Mouse (Mus musculus) CH12.LX (cell line): ENCODE results near the gene Pds5a. TPM values are rescaled to one million over a fixed set of nuclear protein-coding genes. Genes with fewer than 3 reads are reported as not detected.

ENCODE experiments used
- DNase-seq: peaks from one replicate; pipeline ENCODE4 v3.0.0-alpha.2; 2013; ENCODE audit errors: extremely low read depth
- H3K27ac ChIP-seq: 2 replicates; pipeline ENCODE4 v1.5.1; 2012; ENCODE audit warnings: low read depth, mild to moderate bottlenecking, control low read depth, moderate library complexity; ENCODE audit not compliant: insufficient read depth
- H3K27me3 ChIP-seq: replicated peaks from 2 replicates; pipeline ENCODE3; 2012; ENCODE audit warnings: inconsistent platforms
- H3K36me3 ChIP-seq, 2 experiments: replicated peaks in 1 of 2; 2 replicates each; pipeline versions ENCODE3 to v1.6.1; 2012; ENCODE audit warnings: inconsistent platforms in 1 of 2, low read length in 1 of 2, mild to moderate bottlenecking in 1 of 2, mixed read lengths in 1 of 2, moderate library complexity in 1 of 2; ENCODE audit not compliant: control insufficient read depth in 1 of 2, insufficient read depth in 1 of 2
- H3K4me1 ChIP-seq, 2 experiments: 2 replicates each; pipeline ENCODE4 v1.6.1; 2012; ENCODE audit warnings: inconsistent platforms in 1 of 2, moderate library complexity in 1 of 2; ENCODE audit not compliant: insufficient read depth in 2 of 2, control insufficient read depth in 1 of 2
- H3K4me2 ChIP-seq: 2 replicates; pipeline ENCODE4 v1.6.1; 2012; ENCODE audit warnings: low read depth, mild to moderate bottlenecking, control low read depth; ENCODE audit not compliant: poor library complexity, insufficient read depth, severe bottlenecking
- H3K4me3 ChIP-seq, 3 experiments: fragments of 150-350 bp in 1 of 3; sonication (generic) in 1 of 3; replicated peaks in 1 of 3; 2 replicates each; pipeline versions ENCODE3 to v1.5.1; 2011 to 2012; ENCODE audit warnings: low read depth in 2 of 3, low read length in 2 of 3, mild to moderate bottlenecking in 2 of 3, moderate library complexity in 2 of 3, control low read depth in 1 of 3, improper control_type of control experiment in 1 of 3, inconsistent platforms in 1 of 3, mixed read lengths in 1 of 3; ENCODE audit not compliant: poor library complexity in 1 of 3
- H3K79me2 ChIP-seq: replicated peaks from 2 replicates; pipeline ENCODE4 v1.6.1; 2012; ENCODE audit warnings: mild to moderate bottlenecking, moderate library complexity; ENCODE audit not compliant: control insufficient read depth, poor library complexity, insufficient read depth, severe bottlenecking; ENCODE audit errors: extremely low read depth
- H3K9ac ChIP-seq: 2 replicates; pipeline ENCODE4 v1.6.1; 2012; ENCODE audit warnings: low read depth, mild to moderate bottlenecking, control low read depth, moderate library complexity; ENCODE audit not compliant: insufficient read depth
- H3K9me3 ChIP-seq: replicated peaks from 2 replicates; pipeline ENCODE3; 2012; ENCODE audit warnings: low read length, inconsistent platforms, mixed read lengths
- BHLHE40 ChIP-seq: IDR thresholded peaks from 2 replicates; pipeline ENCODE4 v1.6.1; 2011; ENCODE audit warnings: mild to moderate bottlenecking, low read depth, low read length, improper control_type of control experiment
- CHD2 ChIP-seq: IDR thresholded peaks from 2 replicates; pipeline ENCODE4 v1.6.1; 2011; ENCODE audit warnings: low read length, improper control_type of control experiment
- CTCF ChIP-seq, 2 experiments: IDR thresholded peaks in 1 of 2; conservative IDR thresholded peaks in 1 of 2; 2 replicates each; pipeline ENCODE4 v1.5.1; 2011 to 2012; ENCODE audit warnings: low read depth in 2 of 2, low read length in 2 of 2, improper control_type of control experiment in 1 of 2, inconsistent platforms in 1 of 2, mild to moderate bottlenecking in 1 of 2, moderate library complexity in 1 of 2
- ELF1 ChIP-seq: IDR thresholded peaks from 2 replicates; pipeline ENCODE4 v1.6.1; 2014; ENCODE audit warnings: low read depth, mild to moderate bottlenecking, inconsistent platforms, low read length, improper control_type of control experiment
- EP300 ChIP-seq: IDR thresholded peaks from 2 replicates; pipeline ENCODE4 v1.6.1; 2011; ENCODE audit warnings: low read length, improper control_type of control experiment
- ETS1 ChIP-seq: conservative IDR thresholded peaks from 2 replicates; pipeline ENCODE4 v1.6.1; 2012; ENCODE audit warnings: low read depth, mild to moderate bottlenecking, inconsistent platforms, low read length, improper control_type of control experiment, moderate library complexity
- IRF4 ChIP-seq: IDR thresholded peaks from 2 replicates; pipeline ENCODE4 v1.6.1; 2014; ENCODE audit warnings: low read depth, mild to moderate bottlenecking, inconsistent platforms, low read length, improper control_type of control experiment
- JUND ChIP-seq: conservative IDR thresholded peaks from 2 replicates; pipeline ENCODE4 v1.6.1; 2011; ENCODE audit warnings: low read depth, low read length, improper control_type of control experiment
- MAFK ChIP-seq: IDR thresholded peaks from 2 replicates; pipeline ENCODE4 v1.6.1; 2011; ENCODE audit warnings: low read length, improper control_type of control experiment; ENCODE audit not compliant: insufficient replicate concordance
- MAX ChIP-seq: IDR thresholded peaks from 2 replicates; pipeline ENCODE4 v1.6.1; 2011; ENCODE audit warnings: low read length, improper control_type of control experiment
- MAZ ChIP-seq: IDR thresholded peaks from 2 replicates; pipeline ENCODE4 v1.6.1; 2012; ENCODE audit warnings: low read depth, mild to moderate bottlenecking, inconsistent platforms, low read length, improper control_type of control experiment, moderate library complexity
- MEF2A ChIP-seq: IDR thresholded peaks from 2 replicates; pipeline ENCODE4 v1.6.1; 2014; ENCODE audit warnings: low read depth, mild to moderate bottlenecking, inconsistent platforms, low read length, improper control_type of control experiment, borderline replicate concordance
- MXI1 ChIP-seq: IDR thresholded peaks from 2 replicates; pipeline ENCODE4 v1.6.1; 2011; ENCODE audit warnings: mild to moderate bottlenecking, low read depth, low read length, improper control_type of control experiment
- MYC ChIP-seq: IDR thresholded peaks from 2 replicates; pipeline ENCODE4 v1.6.1; 2011; ENCODE audit warnings: low read depth, mild to moderate bottlenecking, improper control_type of control experiment, low read length
- NRF1 ChIP-seq: IDR thresholded peaks from 2 replicates; pipeline ENCODE4 v1.6.1; 2014; ENCODE audit warnings: low read depth, mild to moderate bottlenecking, inconsistent platforms, low read length, improper control_type of control experiment, moderate library complexity
- PAX5 ChIP-seq: IDR thresholded peaks from 2 replicates; pipeline ENCODE4 v1.6.1; 2012; ENCODE audit warnings: low read length, inconsistent platforms, mixed read lengths
- POLR2AphosphoS2 ChIP-seq: IDR thresholded peaks from 2 replicates; pipeline ENCODE4 v1.6.1; 2011; ENCODE audit warnings: low read depth, low read length, improper control_type of control experiment
- RAD21 ChIP-seq: IDR thresholded peaks from 2 replicates; pipeline ENCODE4 v1.6.1; 2011; ENCODE audit warnings: low read depth, mild to moderate bottlenecking, low read length, improper control_type of control experiment, moderate library complexity
- RCOR1 ChIP-seq: conservative IDR thresholded peaks from 2 replicates; pipeline ENCODE4 v1.6.1; 2012; ENCODE audit warnings: low read depth, mild to moderate bottlenecking, inconsistent platforms, low read length, improper control_type of control experiment
- SIN3A ChIP-seq: IDR thresholded peaks from 2 replicates; pipeline ENCODE4 v1.6.1; 2012; ENCODE audit warnings: low read length, improper control_type of control experiment, inconsistent platforms
- USF1 ChIP-seq: IDR thresholded peaks from 2 replicates; pipeline ENCODE4 v1.6.1; 2014; ENCODE audit warnings: low read depth, mild to moderate bottlenecking, inconsistent platforms, low read length, improper control_type of control experiment
- ZKSCAN1 ChIP-seq: IDR thresholded peaks from 2 replicates; pipeline ENCODE4 v1.6.1; 2012; ENCODE audit warnings: low read depth, inconsistent platforms, low read length, improper control_type of control experiment, borderline replicate concordance
- dilution Hi-C: fragments of 300-500 bp; cut with MboI; formaldehyde crosslinking; loops from 2 replicates; pipeline ENCODE4 v1.14.3; 2020; ENCODE audit warnings: low sequenced_read_pairs; ENCODE audit not compliant: extremely low pct_unique_long_range_greater_than_20kb, extremely low pct_ligation_motif_present
- in situ Hi-C: fragments of 300-500 bp; cut with MboI; formaldehyde crosslinking; loops from 3 replicates; pipeline ENCODE4 v1.14.3; 2019; ENCODE audit warnings: low sequenced_read_pairs, low pct_ligation_motif_present, low pct_unique_long_range_greater_than_20kb, mixed read lengths
- polyA plus RNA-seq: library from polyadenylated mRNA; unstranded; fragments of >175 nt; gene quantifications from 2 replicates; pipeline ENCODE4 v1.2.1, GENCODE M21; 2012; ENCODE audit warnings: low read depth; ENCODE audit not compliant: insufficient read length
- total RNA-seq, 2 experiments: library from RNA; depleted of rRNA; stranded (reverse); fragments of 300-350 nt in 1 of 2; fragments of >200 nt in 1 of 2; gene quantifications; 2 replicates each; pipeline ENCODE4 v1.2.3; 2012 to 2014

The Pds5a gene
- total and polyA plus RNA-seq, 3 experiments = 126 to 178 (median 140) TPM

GRCm38 (mm10) chr5:65653786-65654185 is 44.3 kb downstream of the Pds5a start:
- no peak overlapping the region for H3K4me2 ChIP-seq
- H3K9ac ChIP-seq = no peak overlapping the region
- DNase-seq = no peak
- in situ Hi-C loops = no loop called here
- no peaks in the 10 kb centered on the region for H3K9me3 ChIP-seq
- no peak overlapping the region for H3K4me3 ChIP-seq
- H3K27me3 ChIP-seq = no peaks in the 10 kb centered on the region
- peaks cover 46 to 87% of the 10 kb centered on the region in 2 experiments for H3K36me3 ChIP-seq
- no peaks in the 10 kb centered on the region for H3K4me1 ChIP-seq
- dilution Hi-C loops = no loop called here
- TF ChIP-seq ZKSCAN1 = no peak
- no peak for TF ChIP-seq RAD21
- no peak for TF ChIP-seq BHLHE40
- TF ChIP-seq MYC = no peak
- no peak for TF ChIP-seq USF1
- TF ChIP-seq MXI1 = no peak
- no peak for TF ChIP-seq ETS1
- no peak for TF ChIP-seq NRF1
- no peak for TF ChIP-seq EP300
- TF ChIP-seq RCOR1 = no peak
- no peak for TF ChIP-seq PAX5
- TF ChIP-seq ELF1 = no peak
- no peak for TF ChIP-seq IRF4
- no peak for TF ChIP-seq CTCF (conservative IDR thresholded peaks at IDR 0.05 in 1 of 2, IDR thresholded peaks at IDR 0.05 in 1 of 2; ENCODE audit: low read depth in 2 of 2, low read length in 2 of 2)
- H3K27ac ChIP-seq = no peak overlapping the region
- H3K79me2 ChIP-seq = peaks cover 2% of the 10 kb centered on the region; the same call in 1 of the 2 replicates

GRCm38 (mm10) chr5:65638896-65639295 is 59.2 kb downstream of the Pds5a start:
- dilution Hi-C loops = no loop called here
- no peak overlapping the region for H3K4me3 ChIP-seq
- no peaks in the 10 kb centered on the region for H3K9me3 ChIP-seq
- no peak for DNase-seq
- no peak for TF ChIP-seq JUND
- no peak for TF ChIP-seq SIN3A
- no peak for TF ChIP-seq MEF2A
- no peak for TF ChIP-seq CHD2
- no peak for TF ChIP-seq MAFK
- no peak for TF ChIP-seq MAZ
- no peak for TF ChIP-seq BHLHE40
- no peak for TF ChIP-seq IRF4
- TF ChIP-seq MAX = no peak
- TF ChIP-seq POLR2AphosphoS2 = no peak
- TF ChIP-seq, all 38 proteins: peak for 0
- Histone ChIP-seq H3K79me2 (no peaks in the 10 kb centered on the region), H3K4me2 (no peak overlapping the region), H3K27ac (no peak overlapping the region), H3K36me3 (peaks cover 54 to 83% of the 10 kb centered on the region in 2 experiments), H3K9ac (no peak overlapping the region), H3K27me3 (no peaks in the 10 kb centered on the region), H3K4me1 (no peaks in the 10 kb centered on the region)
- in situ Hi-C loops = no loop called here
